Mouse (Mus musculus) heart, embryonic 13.5 days (tissue): ENCODE data around the gene Mast4. TPM values are rescaled to one million over a fixed set of nuclear protein-coding genes. Genes with fewer than 3 reads are reported as not detected.

Experiments
- ATAC-seq: fragments of 200-750 bp; cut with Nextera tagmentation; 2 replicates; pipeline ENCODE4 v1.8.0; 2017; ENCODE audit warnings: moderate TSS enrichment; ENCODE audit not compliant: insufficient number of reproducible peaks, low FRiP score, low TSS enrichment; ENCODE audit errors: extremely low read depth
- H3K27ac ChIP-seq: fragments of 300-500 bp; sonication (generic); replicated peaks from 2 replicates; pipeline ENCODE4 v1.5.1; 2015; ENCODE audit warnings: moderate library complexity, mild to moderate bottlenecking, inconsistent platforms
- H3K27me3 ChIP-seq: fragments of 300-500 bp; sonication (generic); replicated peaks from 2 replicates; pipeline ENCODE4 v1.6.1; 2015; ENCODE audit warnings: mild to moderate bottlenecking, inconsistent platforms
- H3K36me3 ChIP-seq: fragments of 300-500 bp; sonication (generic); 2 replicates; pipeline ENCODE4 v1.6.1; 2015; ENCODE audit warnings: mild to moderate bottlenecking, inconsistent platforms
- H3K4me1 ChIP-seq: fragments of 300-500 bp; sonication (generic); 2 replicates; pipeline ENCODE4 v1.6.1; 2015; ENCODE audit warnings: inconsistent platforms
- H3K4me2 ChIP-seq: fragments of 300-500 bp; sonication (generic); 2 replicates; pipeline ENCODE4 v1.6.1; 2015; ENCODE audit warnings: inconsistent platforms, mild to moderate bottlenecking, moderate library complexity
- H3K4me3 ChIP-seq: fragments of 300-500 bp; sonication (generic); 2 replicates; pipeline ENCODE4 v1.5.1; 2015; ENCODE audit warnings: moderate library complexity, mild to moderate bottlenecking, inconsistent platforms
- H3K9ac ChIP-seq: fragments of 300-500 bp; sonication (generic); 2 replicates; pipeline ENCODE4 v1.6.1; 2015; ENCODE audit warnings: inconsistent platforms, mild to moderate bottlenecking, moderate library complexity
- H3K9me3 ChIP-seq: fragments of 300-500 bp; sonication (generic); 2 replicates; pipeline ENCODE4 v1.6.1; 2016; ENCODE audit warnings: inconsistent platforms
- WGBS: fragments of 180-500 bp; shearing (Covaris S2); methylation state at CpG from one replicate; pipeline ENCODE4 v1.1.7; 2015; ENCODE audit warnings: mixed read lengths; 5-methylcytosine and 5-hydroxymethylcytosine counted together
- polyA plus RNA-seq: library from polyadenylated mRNA; unstranded; fragments of >200 nt; fragmentation: Nextera tagmentation; extraction: Ambion mirVana; gene quantifications from 2 replicates; pipeline ENCODE4 v1.2.1, GENCODE M21; 2015

Gene Mast4
- polyA plus RNA-seq, 1 experiment from 2014 or later, result 36.8 TPM

DNA sequence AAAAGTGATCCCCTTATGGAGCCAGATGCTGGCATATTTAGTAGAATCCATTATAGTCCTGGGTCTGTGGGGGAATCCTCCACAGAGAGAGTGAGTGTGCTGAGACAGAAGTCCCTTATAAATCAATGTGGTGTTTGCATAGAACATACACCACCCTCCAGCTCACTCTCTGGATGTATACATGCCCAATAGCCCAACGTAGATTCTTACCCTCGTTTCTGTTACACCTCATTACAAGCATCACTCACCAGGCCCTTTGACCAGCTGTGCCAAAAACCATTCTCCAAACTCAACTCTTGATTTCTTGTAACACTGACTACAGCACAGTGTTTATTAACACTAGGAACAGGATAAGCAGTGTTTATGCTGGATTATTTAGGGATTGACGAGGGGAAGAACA lies 72.2 kb downstream of the Mast4 start:
- no peak overlapping the region for H3K4me3 ChIP-seq
- H3K36me3 ChIP-seq, result no peaks in the 10 kb centered on the region
- H3K27ac ChIP-seq, result no peak overlapping the region
- no peak overlapping the region for H3K9ac ChIP-seq
- WGBS, result 72% methylated on average over 3 of the region's 3 CpGs
- H3K4me2 ChIP-seq, result no peak overlapping the region
- ATAC-seq, result no peak
- no peaks in the 10 kb centered on the region for H3K27me3 ChIP-seq
- H3K4me1 ChIP-seq, result peaks cover 14% of the 10 kb centered on the region
- no peaks in the 10 kb centered on the region for H3K9me3 ChIP-seq

DNA sequence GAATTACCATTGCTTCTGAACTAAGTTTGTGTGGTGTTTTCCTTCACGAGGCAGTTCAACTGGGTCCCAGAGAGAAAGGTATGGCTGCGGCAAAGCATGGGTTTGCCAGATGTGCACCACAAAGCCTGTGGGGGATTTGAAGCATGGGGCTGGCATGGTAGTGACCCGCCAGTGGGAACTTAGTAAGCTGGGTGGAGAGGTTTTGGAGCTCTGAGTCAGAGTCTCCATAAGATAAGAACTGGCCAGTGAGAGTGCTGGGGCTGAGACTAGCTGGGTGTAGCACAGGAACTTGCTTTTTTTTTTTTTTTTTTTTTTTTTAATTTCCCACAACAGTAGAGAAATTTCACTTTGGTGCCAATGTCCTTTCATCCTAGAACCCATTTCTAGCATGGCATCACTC lies 73.9 kb downstream of the Mast4 start:
- Histone ChIP-seq H3K36me3 (no peaks in the 10 kb centered on the region), H3K4me1 (peaks cover 14% of the 10 kb centered on the region), H3K4me2 (no peak overlapping the region), H3K9ac (no peak overlapping the region), H3K27me3 (no peaks in the 10 kb centered on the region), H3K9me3 (no peaks in the 10 kb centered on the region), H3K27ac (no peak overlapping the region), H3K4me3 (no peak overlapping the region)
- no peak for ATAC-seq
- 49% methylated on average over 3 of the region's 3 CpGs for WGBS

DNA sequence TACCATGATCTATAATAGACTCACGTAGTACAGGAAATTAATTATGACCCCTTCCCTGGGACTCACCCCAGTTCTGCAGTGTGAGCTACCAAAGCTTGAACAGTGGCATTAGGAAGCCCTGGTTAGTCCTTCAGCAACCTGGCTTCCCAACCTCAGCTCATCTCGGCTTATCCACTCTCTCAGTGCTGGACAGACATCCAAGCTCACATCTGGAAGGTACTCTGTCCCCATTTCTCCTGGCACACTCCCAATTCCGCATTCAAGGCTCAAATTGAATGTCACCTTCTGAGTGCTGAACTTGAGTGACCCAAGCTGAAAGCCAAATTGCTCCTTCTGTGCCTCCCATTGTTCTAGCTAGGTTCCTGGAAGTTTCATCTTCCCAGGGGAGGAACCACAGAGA lies 76.2 kb downstream of the Mast4 start:
- Histone ChIP-seq H3K36me3 (no peaks in the 10 kb centered on the region), H3K4me2 (no peak overlapping the region), H3K9ac (no peak overlapping the region), H3K4me1 (peaks cover 14% of the 10 kb centered on the region), H3K27ac (no peak overlapping the region), H3K27me3 (no peaks in the 10 kb centered on the region), H3K9me3 (no peaks in the 10 kb centered on the region), H3K4me3 (no peak overlapping the region)
- WGBS, result 58% methylated on average over 3 of the region's 3 CpGs
- no peak for ATAC-seq

DNA sequence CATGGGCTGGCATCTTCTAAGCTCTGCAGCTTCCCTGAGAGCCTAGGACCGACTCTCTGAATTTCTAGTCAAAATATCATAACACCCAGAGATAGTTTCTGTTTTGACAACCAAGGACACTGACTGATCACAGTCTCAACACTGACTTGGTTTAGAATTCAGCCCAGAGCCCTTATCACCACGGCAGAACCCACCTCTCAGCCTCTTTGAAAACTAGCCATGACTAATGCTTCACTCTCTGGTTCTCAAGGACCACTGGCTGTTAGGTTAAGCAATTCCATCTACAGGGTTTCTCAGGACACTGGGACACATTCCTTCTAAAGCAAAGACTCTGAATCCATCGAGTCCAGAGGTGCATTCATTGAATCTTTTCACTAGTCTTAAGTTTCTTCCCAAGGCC lies 79.4 kb downstream of the Mast4 start:
- no peaks in the 10 kb centered on the region for H3K36me3 ChIP-seq
- H3K4me1 ChIP-seq, result peaks cover 5% of the 10 kb centered on the region
- H3K9ac ChIP-seq, result no peak overlapping the region
- H3K4me2 ChIP-seq, result no peak overlapping the region
- H3K9me3 ChIP-seq, result no peaks in the 10 kb centered on the region
- WGBS, result 57% methylated on average over 3 of the region's 3 CpGs
- H3K4me3 ChIP-seq, result no peak overlapping the region
- no peaks in the 10 kb centered on the region for H3K27me3 ChIP-seq
- H3K27ac ChIP-seq, result no peak overlapping the region
- ATAC-seq, result no peak

DNA sequence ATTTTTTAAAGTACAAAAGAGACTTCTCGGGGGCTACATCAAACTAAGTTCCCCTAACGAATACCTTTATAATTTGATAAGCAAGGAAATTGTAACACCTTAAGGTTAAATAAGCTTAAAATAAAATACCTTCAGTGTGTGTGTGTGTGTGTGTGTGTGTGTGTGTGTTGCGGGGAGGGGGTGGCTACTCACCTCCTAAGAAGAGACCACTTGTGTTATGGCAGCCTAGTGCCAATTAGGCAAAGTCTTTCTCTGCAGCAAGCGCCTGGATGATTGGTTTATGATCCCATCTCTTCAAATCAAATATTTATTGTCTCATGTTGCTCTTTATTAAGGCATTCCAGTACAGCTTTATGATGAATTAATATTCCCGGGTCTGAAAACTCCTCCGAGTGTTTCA lies 81.2 kb downstream of the Mast4 start:
- Histone ChIP-seq H3K9me3 (no peaks in the 10 kb centered on the region), H3K36me3 (no peaks in the 10 kb centered on the region), H3K9ac (no peak overlapping the region), H3K27me3 (no peaks in the 10 kb centered on the region), H3K4me3 (no peak overlapping the region), H3K27ac (no peak overlapping the region), H3K4me2 (no peak overlapping the region), H3K4me1 (peaks cover 2% of the 10 kb centered on the region)
- WGBS, result 82% methylated on average over 6 of the region's 6 CpGs
- ATAC-seq, result no peak

DNA sequence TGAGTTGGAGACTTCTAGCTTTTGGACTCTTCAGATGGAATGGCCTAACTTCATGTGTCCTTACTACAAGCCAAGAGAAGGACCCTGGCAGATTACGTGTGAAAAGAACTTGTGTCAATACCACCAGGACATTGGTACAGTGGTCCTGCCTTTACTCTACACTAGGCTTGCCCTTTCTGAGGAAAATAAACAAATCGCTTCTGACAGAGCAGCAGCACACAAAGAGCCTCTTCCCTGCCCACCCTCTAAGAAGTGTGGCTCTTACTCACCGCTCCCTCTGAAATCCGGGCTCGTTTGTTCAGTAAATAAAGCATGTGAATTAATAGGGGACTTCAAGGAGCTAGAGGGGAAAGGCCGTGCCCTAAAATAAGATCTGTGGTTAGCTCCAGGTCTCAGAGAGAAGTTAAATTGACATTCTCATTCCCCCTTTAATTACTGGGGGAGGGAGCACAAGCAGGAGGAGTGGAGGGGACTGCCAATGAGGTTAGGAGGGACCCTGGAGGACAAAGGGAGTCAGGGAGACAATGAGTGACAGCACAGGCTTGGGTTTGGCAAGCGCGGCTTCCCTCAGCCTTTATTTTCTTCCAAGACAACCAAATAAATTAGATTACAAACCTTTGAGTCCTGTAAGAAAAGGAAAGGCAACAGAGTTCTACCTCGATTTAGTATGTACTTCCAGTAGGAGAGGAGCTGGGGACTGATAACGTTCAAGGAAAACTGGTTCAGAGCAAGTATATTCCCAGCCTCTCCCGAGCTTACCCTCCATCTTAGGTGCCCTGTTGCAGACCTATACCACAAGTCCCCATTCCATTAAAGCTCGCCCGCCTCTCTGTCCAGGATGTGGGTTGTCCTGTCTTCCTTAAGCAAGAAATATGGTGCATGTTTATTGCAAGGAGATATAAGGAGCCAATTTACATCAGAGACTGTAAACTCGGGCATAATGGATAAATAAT lies 85.9 kb downstream of the Mast4 start:
- H3K4me1 ChIP-seq, result no peaks in the 10 kb centered on the region
- WGBS, result 51% methylated on average over 14 of the region's 14 CpGs
- H3K4me2 ChIP-seq, result no peak overlapping the region
- ATAC-seq, result no peak
- H3K9me3 ChIP-seq, result no peaks in the 10 kb centered on the region
- no peak overlapping the region for H3K4me3 ChIP-seq
- H3K9ac ChIP-seq, result no peak overlapping the region
- no peak overlapping the region for H3K27ac ChIP-seq
- no peaks in the 10 kb centered on the region for H3K36me3 ChIP-seq
- H3K27me3 ChIP-seq, result no peaks in the 10 kb centered on the region

DNA sequence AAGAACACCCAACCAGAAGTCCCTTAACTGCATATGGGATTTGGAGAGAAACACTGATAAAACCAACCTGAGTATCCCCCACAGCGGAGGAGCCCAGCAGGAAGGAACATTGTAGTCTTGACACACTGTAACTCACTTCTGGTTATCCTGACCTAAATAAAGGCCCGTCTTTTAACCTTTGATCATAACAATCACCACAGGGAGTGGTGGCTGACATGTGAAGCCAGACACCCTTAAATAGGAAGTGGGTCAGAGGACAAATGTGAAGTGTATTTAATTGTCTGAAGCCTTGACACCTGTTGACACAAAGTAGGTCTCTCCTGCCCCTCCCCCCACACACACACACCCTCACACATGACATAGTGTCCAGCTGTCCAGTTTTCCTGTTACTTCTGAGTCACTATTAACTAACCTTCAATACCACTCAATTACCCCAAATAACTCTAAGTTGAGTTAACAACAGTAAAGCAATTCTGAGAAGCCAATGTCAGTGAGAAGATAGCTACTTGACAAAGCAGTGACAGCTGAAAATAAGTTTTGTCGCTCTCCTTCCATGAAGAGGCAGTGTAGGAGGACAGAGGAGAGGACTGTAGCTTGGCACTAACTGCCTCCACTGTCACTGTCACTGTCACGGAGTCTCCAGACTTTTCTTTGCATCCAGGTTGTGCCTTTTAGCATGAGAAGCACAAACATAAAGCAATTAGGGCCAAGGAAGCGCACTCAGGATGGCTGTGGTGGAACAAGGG lies 87.2 kb downstream of the Mast4 start:
- 59% methylated on average over 5 of the region's 5 CpGs for WGBS
- Histone ChIP-seq H3K4me1 (no peaks in the 10 kb centered on the region), H3K9ac (no peak overlapping the region), H3K4me2 (no peak overlapping the region), H3K27me3 (no peaks in the 10 kb centered on the region), H3K36me3 (no peaks in the 10 kb centered on the region), H3K4me3 (no peak overlapping the region), H3K27ac (no peak overlapping the region), H3K9me3 (no peaks in the 10 kb centered on the region)
- ATAC-seq, result no peak

DNA sequence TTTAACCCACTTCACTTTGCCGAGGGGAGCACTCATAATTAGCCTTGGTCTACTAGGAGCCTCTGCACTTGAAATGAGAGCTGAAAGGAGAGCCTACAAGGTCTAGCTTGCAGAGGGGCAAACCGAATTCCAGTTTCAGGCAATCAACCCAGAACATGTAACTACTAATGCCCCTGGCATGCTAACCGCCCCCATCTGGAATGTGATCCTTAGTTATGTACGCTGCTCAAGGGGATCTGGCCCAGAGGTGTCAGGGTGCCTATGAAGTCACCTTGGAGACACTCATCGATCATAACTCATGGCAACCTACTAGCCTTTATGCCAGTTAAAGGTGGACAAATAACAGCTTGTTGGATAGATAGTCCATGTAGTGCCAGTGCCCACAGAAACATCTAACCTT lies 88.9 kb downstream of the Mast4 start:
- Histone ChIP-seq H3K4me1 (no peaks in the 10 kb centered on the region), H3K9me3 (no peaks in the 10 kb centered on the region), H3K9ac (no peak overlapping the region), H3K4me3 (no peak overlapping the region), H3K36me3 (no peaks in the 10 kb centered on the region), H3K27ac (no peak overlapping the region), H3K27me3 (no peaks in the 10 kb centered on the region), H3K4me2 (no peak overlapping the region)
- 80% methylated on average over 5 of the region's 5 CpGs for WGBS
- no peak for ATAC-seq

DNA sequence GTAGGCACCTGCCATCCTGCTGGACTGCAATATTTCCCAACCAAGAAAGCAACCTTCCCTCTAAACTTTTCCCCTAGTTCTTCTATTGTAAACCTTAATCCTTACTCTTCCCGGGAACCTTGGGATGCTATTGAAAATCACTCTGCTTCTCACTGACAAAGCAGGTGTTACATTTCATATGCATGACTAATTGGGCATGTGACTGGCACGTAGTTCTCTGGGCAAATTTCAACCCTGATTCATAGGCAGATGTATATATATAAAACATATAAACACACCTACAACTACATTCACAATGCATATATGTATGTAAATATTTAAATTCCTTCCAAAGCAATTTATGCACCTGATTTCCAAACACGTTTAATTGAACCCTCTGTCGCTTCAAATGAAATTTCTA lies 90.2 kb downstream of the Mast4 start:
- ATAC-seq, result no peak
- Histone ChIP-seq H3K4me3 (no peak overlapping the region), H3K4me1 (no peaks in the 10 kb centered on the region), H3K9ac (no peak overlapping the region), H3K36me3 (no peaks in the 10 kb centered on the region), H3K9me3 (no peaks in the 10 kb centered on the region), H3K27ac (no peak overlapping the region), H3K27me3 (no peaks in the 10 kb centered on the region), H3K4me2 (no peak overlapping the region)
- 69% methylated on average over 4 of the region's 4 CpGs for WGBS

DNA sequence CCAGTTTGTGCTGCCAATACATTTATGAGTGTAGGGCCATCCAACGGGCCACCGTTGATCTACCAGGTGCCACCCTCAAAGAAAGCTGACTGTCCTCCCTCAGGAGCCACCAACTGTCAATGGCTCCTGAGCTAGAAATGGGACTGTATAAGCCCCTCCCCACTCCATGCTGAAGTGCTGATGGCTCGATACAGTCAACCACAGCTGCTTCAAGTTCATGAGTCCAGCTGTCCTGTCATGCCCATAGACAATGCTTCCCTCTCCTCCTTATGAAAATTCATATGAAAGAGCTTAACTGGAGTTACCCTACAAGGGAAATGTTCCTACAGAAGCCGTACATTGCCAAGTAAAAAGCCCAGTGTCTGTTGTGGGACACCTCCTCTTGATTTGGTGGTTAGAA lies 93.2 kb downstream of the Mast4 start:
- no peak for ATAC-seq

DNA sequence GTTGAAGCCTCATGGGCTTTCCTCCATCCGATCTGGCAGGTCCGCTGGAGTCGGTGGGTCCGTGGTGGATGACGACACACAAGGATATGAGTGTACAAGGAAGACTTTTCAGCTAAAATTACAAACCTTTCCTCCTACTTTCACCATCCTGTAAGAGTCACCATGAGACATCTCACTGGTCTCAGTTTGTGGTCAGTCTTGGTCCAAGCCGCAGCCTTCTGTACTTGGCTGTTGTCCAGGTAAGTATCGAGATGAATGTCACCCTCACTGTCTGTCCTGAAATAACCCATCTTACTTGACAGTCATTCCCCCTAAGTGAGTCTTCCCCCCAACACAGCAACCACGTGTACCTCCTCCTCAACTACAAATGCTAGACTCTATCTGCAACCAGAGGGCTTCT lies 94.6 kb downstream of the Mast4 start:
- no peak overlapping the region for H3K27ac ChIP-seq
- H3K4me3 ChIP-seq, result no peak overlapping the region
- no peaks in the 10 kb centered on the region for H3K27me3 ChIP-seq
- no peak for ATAC-seq
- no peaks in the 10 kb centered on the region for H3K4me1 ChIP-seq
- H3K9me3 ChIP-seq, result no peaks in the 10 kb centered on the region
- H3K36me3 ChIP-seq, result no peaks in the 10 kb centered on the region
- 81% methylated on average over 8 of the region's 8 CpGs for WGBS
- H3K9ac ChIP-seq, result no peak overlapping the region
- H3K4me2 ChIP-seq, result no peak overlapping the region

More for the DNA sequence above, 93.2 kb downstream of the Mast4 start:
- no peak overlapping the region for H3K4me3 ChIP-seq
- no peak overlapping the region for H3K4me2 ChIP-seq
- no peaks in the 10 kb centered on the region for H3K9me3 ChIP-seq
- H3K4me1 ChIP-seq, result no peaks in the 10 kb centered on the region
- no peaks in the 10 kb centered on the region for H3K36me3 ChIP-seq
- no peak overlapping the region for H3K9ac ChIP-seq
- no peaks in the 10 kb centered on the region for H3K27me3 ChIP-seq
- 83% methylated on average over 4 of the region's 4 CpGs for WGBS
- H3K27ac ChIP-seq, result no peak overlapping the region
